ENCODE assay signal across 15 mouse cellular contexts in genomic region chr6:39106812-39107211, GRCm38 (mm10). TPM values are rescaled to one million over a fixed set of nuclear protein-coding genes. Genes with fewer than 3 reads are reported as not detected.
A peak's percentile ranks its signal among the peaks of the same experiment; 100 is the strongest.
DNase-seq lines count a peak whose midpoint lies in the region; ATAC-seq and TF ChIP-seq lines count a peak whose summit lies in the region.
"Had no signal": no experiment of that assay in that cellular context is flagged by ENCODE, and none has a peak within 500 bp of the region (broad histone marks: within the 10 kb centered on the region; RNA-seq: fewer than 3 reads in every experiment).

No protein-coding gene starts in this region.

- TF ChIP-seq RAD21 in CH12.LX (IDR thresholded peaks at IDR 0.05; ENCODE audit: low read depth, low read length): peak; percentile 52

- dilution Hi-C loops in CH12.LX (cut with MboI; ENCODE audit: extremely low pct_ligation_motif_present, extremely low pct_unique_long_range_greater_than_20kb, low sequenced_read_pairs): no loop called here

- no peaks in the 10 kb centered on the region for H3K9me3 ChIP-seq in forebrain, embryonic 14.5 days (replicated peaks; ENCODE audit: control insufficient read depth, low read length)
- no peaks in the 10 kb centered on the region for H3K9me3 ChIP-seq in forebrain, embryonic 16.5 days (ENCODE audit: control insufficient read depth, low read length)
- H3K9me3 ChIP-seq in liver, embryonic 14.5 days (ENCODE audit: control insufficient read depth, low read length): no peaks in the 10 kb centered on the region
- no peaks in the 10 kb centered on the region for H3K9me3 ChIP-seq in CH12.LX (replicated peaks; ENCODE audit: low read length)
- no peaks in the 10 kb centered on the region for H3K9me3 ChIP-seq in heart, embryonic 11.5 days (replicated peaks; ENCODE audit: control insufficient read depth, low read length)
- H3K9me3 ChIP-seq: limb, embryonic 15.5 days; megakaryocyte, embryonic 14.5 days had no signal

- ATAC-seq in forebrain, embryonic 14.5 days: no peak
- ATAC-seq in forebrain, embryonic 16.5 days: no peak
- no peak for ATAC-seq in liver, embryonic 14.5 days (ENCODE audit: insufficient read depth)
- no peak for ATAC-seq in heart, embryonic 11.5 days (replicated peaks; ENCODE audit: insufficient number of reproducible peaks, low FRiP score, low TSS enrichment)
- ATAC-seq: activated CD4-positive, CD25-positive, alpha-beta regulatory T cell, adult 4 months had no signal

- H3K4me1 ChIP-seq in forebrain, embryonic 14.5 days (ENCODE audit: control insufficient read depth, insufficient read depth, low read length): no peaks in the 10 kb centered on the region
- no peaks in the 10 kb centered on the region for H3K4me1 ChIP-seq in forebrain, embryonic 16.5 days (replicated peaks; ENCODE audit: control insufficient read depth, insufficient read depth, low read length)
- H3K4me1 ChIP-seq in liver, embryonic 14.5 days (replicated peaks; ENCODE audit: control insufficient read depth in 2 of 2, insufficient read depth in 2 of 2, low read length in 1 of 2): no peaks in the 10 kb centered on the region
- H3K4me1 ChIP-seq in CH12.LX (ENCODE audit: control insufficient read depth in 1 of 2, insufficient read depth in 2 of 2): no peaks in the 10 kb centered on the region
- no peaks in the 10 kb centered on the region for H3K4me1 ChIP-seq in heart, embryonic 11.5 days (ENCODE audit: control insufficient read depth, insufficient read depth, low read length)
- H3K4me1 ChIP-seq: limb, embryonic 15.5 days had no signal

- no peak overlapping the region for H3K9ac ChIP-seq in forebrain, embryonic 14.5 days (ENCODE audit: low read length)
- H3K9ac ChIP-seq in forebrain, embryonic 16.5 days (replicated peaks; ENCODE audit: low read depth, low read length): no peak overlapping the region
- no peak overlapping the region for H3K9ac ChIP-seq in liver, embryonic 14.5 days (replicated peaks)
- H3K9ac ChIP-seq in CH12.LX (ENCODE audit: insufficient read depth, low read depth): no peak overlapping the region
- H3K9ac ChIP-seq in heart, embryonic 11.5 days (ENCODE audit: low read depth, low read length): no peak overlapping the region
- H3K9ac ChIP-seq: hindbrain, embryonic 14.5 days; limb, embryonic 15.5 days had no signal

- H3K27ac ChIP-seq in forebrain, embryonic 14.5 days (ENCODE audit: low read depth, low read length): no peak overlapping the region
- no peak overlapping the region for H3K27ac ChIP-seq in forebrain, embryonic 16.5 days (ENCODE audit: low read length)
- H3K27ac ChIP-seq in liver, embryonic 14.5 days: no peak overlapping the region
- no peak overlapping the region for H3K27ac ChIP-seq in CH12.LX (ENCODE audit: insufficient read depth, low read depth)
- no peak overlapping the region for H3K27ac ChIP-seq in heart, embryonic 11.5 days (ENCODE audit: low read depth, low read length)
- H3K27ac ChIP-seq: hindbrain, embryonic 14.5 days; limb, embryonic 15.5 days had no signal

- peak; percentile 6 for DNase-seq in forebrain, embryonic 14.5 days (ENCODE audit: low spot score)
- no peak for DNase-seq in liver, embryonic 14.5 days (ENCODE audit: low read depth in 3 of 3, low spot score in 3 of 3)
- no peak for DNase-seq in liver
- peak; percentile 29 for DNase-seq in CH12.LX (ENCODE audit: extremely low read depth)
- DNase-seq in brain, embryonic 14.5 days (ENCODE audit: low read depth): peak; percentile 26
- DNase-seq in ovary, postnatal 36 days (ENCODE audit: low spot score): no peak
- DNase-seq: cerebellum, postnatal 36 days; kidney, postnatal 25 days; thymus, postnatal 25 days had no signal

- in situ Hi-C loops in CH12.LX (cut with MboI; ENCODE audit: low pct_ligation_motif_present, low pct_unique_long_range_greater_than_20kb, low sequenced_read_pairs): no loop called here

- H3K4me2 ChIP-seq in forebrain, embryonic 14.5 days (ENCODE audit: low read length): no peak overlapping the region
- no peak overlapping the region for H3K4me2 ChIP-seq in forebrain, embryonic 16.5 days (ENCODE audit: low read length)
- H3K4me2 ChIP-seq in liver, embryonic 14.5 days (ENCODE audit: low read depth): no peak overlapping the region
- no peak overlapping the region for H3K4me2 ChIP-seq in CH12.LX (ENCODE audit: insufficient read depth, low read depth, poor library complexity, severe bottlenecking)
- no peak overlapping the region for H3K4me2 ChIP-seq in heart, embryonic 11.5 days
- H3K4me2 ChIP-seq: hindbrain, embryonic 14.5 days; limb, embryonic 15.5 days had no signal

- no peaks in the 10 kb centered on the region for H3K27me3 ChIP-seq in forebrain, embryonic 14.5 days (replicated peaks; ENCODE audit: control insufficient read depth, insufficient read depth, low read length)
- no peaks in the 10 kb centered on the region for H3K27me3 ChIP-seq in forebrain, embryonic 16.5 days (replicated peaks; ENCODE audit: control insufficient read depth, insufficient read depth, low read length)
- H3K27me3 ChIP-seq in liver, embryonic 14.5 days (ENCODE audit: control insufficient read depth, insufficient read depth, low read length): no peaks in the 10 kb centered on the region
- H3K27me3 ChIP-seq in CH12.LX (replicated peaks): no peaks in the 10 kb centered on the region
- no peaks in the 10 kb centered on the region for H3K27me3 ChIP-seq in heart, embryonic 11.5 days (ENCODE audit: control insufficient read depth, insufficient read depth, low read length)
- H3K27me3 ChIP-seq: limb, embryonic 15.5 days; megakaryocyte, embryonic 14.5 days had no signal

- H3K79me2 ChIP-seq in CH12.LX (replicated peaks; ENCODE audit: control insufficient read depth, extremely low read depth, insufficient read depth, poor library complexity, severe bottlenecking): no peaks in the 10 kb centered on the region

- TF ChIP-seq POLR2A in CH12.LX (IDR thresholded peaks at IDR 0.05; ENCODE audit: low read depth, low read length): no peak
- TF ChIP-seq POLR2A in brain, embryonic 14.5 days (IDR thresholded peaks at IDR 0.05; ENCODE audit: borderline replicate concordance, extremely low read depth, insufficient read depth, insufficient read length, poor library complexity, severe bottlenecking): no peak

- TF ChIP-seq EP300 in liver, embryonic 14.5 days (IDR thresholded peaks at IDR 0.05; ENCODE audit: low read depth): no peak
- TF ChIP-seq EP300 in CH12.LX (IDR thresholded peaks at IDR 0.05; ENCODE audit: low read length): no peak

- no peaks in the 10 kb centered on the region for H3K36me3 ChIP-seq in forebrain, embryonic 14.5 days (ENCODE audit: control insufficient read depth, insufficient read depth, low read length)
- H3K36me3 ChIP-seq in forebrain, embryonic 16.5 days (ENCODE audit: control insufficient read depth, insufficient read depth): no peaks in the 10 kb centered on the region
- no peaks in the 10 kb centered on the region; the same call in 1 of the 2 replicates for H3K36me3 ChIP-seq in liver, embryonic 14.5 days (replicated peaks; ENCODE audit: control insufficient read depth, insufficient read depth, low read depth)
- H3K36me3 ChIP-seq in CH12.LX (replicated peaks in 1 of 2; ENCODE audit: control insufficient read depth in 1 of 2, insufficient read depth in 1 of 2, low read length in 1 of 2): no peaks in the 10 kb centered on the region
- no peaks in the 10 kb centered on the region for H3K36me3 ChIP-seq in heart, embryonic 11.5 days (ENCODE audit: control insufficient read depth, insufficient read depth, low read length)

- no peak overlapping the region for H3K4me3 ChIP-seq in forebrain, embryonic 14.5 days (ENCODE audit: low read depth, low read length)
- no peak overlapping the region for H3K4me3 ChIP-seq in forebrain, embryonic 16.5 days (replicated peaks; ENCODE audit: low read length)
- H3K4me3 ChIP-seq in liver, embryonic 14.5 days (ENCODE audit: insufficient read depth in 1 of 2, low read depth in 2 of 2, low read length in 2 of 2): no peak overlapping the region
- no peak overlapping the region for H3K4me3 ChIP-seq in CH12.LX (replicated peaks in 1 of 3; ENCODE audit: low read depth in 2 of 3, low read length in 2 of 3, poor library complexity in 1 of 3)
- H3K4me3 ChIP-seq in heart, embryonic 11.5 days (ENCODE audit: low read depth, low read length): no peak overlapping the region
- H3K4me3 ChIP-seq: limb, embryonic 15.5 days; megakaryocyte, embryonic 14.5 days had no signal

- WGBS in forebrain, embryonic 14.5 days: 54% methylated on average over 2 of the region's 2 CpGs
- WGBS in forebrain, embryonic 16.5 days: 52% methylated on average over 2 of the region's 2 CpGs
- 56% methylated on average over 2 of the region's 2 CpGs for whole genome bisulfite sequencing in liver, embryonic 14.5 days (ENCODE audit: insufficient replicate concordance)
- WGBS in heart, embryonic 11.5 days (ENCODE audit: insufficient replicate concordance): 48% methylated on average over 2 of the region's 2 CpGs

- peak; percentile 43 for TF ChIP-seq CTCF in liver, embryonic 14.5 days (IDR thresholded peaks at IDR 0.05; ENCODE audit: low read depth)
- peak in 1 of 2 experiments; percentile 51; a peak in 2 of 4 replicates for TF ChIP-seq CTCF in CH12.LX (conservative IDR thresholded peaks at IDR 0.05 in 1 of 2, IDR thresholded peaks at IDR 0.05 in 1 of 2; ENCODE audit: low read depth in 2 of 2, low read length in 2 of 2)
- TF ChIP-seq CTCF in brain, embryonic 14.5 days (IDR thresholded peaks at IDR 0.05; ENCODE audit: borderline replicate concordance, extremely low read depth, insufficient read depth, insufficient read length): no peak; the same call in 1 of the 2 replicates

TF ChIP-seq in CH12.LX, 34 proteins besides CTCF, POLR2A, EP300 and RAD21:
- TF ChIP-seq RCOR1 (conservative IDR thresholded peaks at IDR 0.05; ENCODE audit: low read depth, low read length) (no peak), CHD2 (IDR thresholded peaks at IDR 0.05; ENCODE audit: low read length) (no peak), SMC3 (IDR thresholded peaks at IDR 0.05; ENCODE audit: low read depth, low read length) (0 out of 2 replicates have a peak, but pooled peaks have one; percentile 9)
TF ChIP-seq in CH12.LX: peak in this region for 1.

RNA-seq across cellular contexts. Expression of gene Parp12, which starts 11.3 kb away (rescaled TPM):
- 2.3 TPM in 2 replicates for polyA plus RNA-seq in forebrain, embryonic 14.5 days (2014; fragmentation: Nextera tagmentation; extraction: Ambion mirVana)
- 1.8 and 2.5 TPM in 2 replicates for polyA plus RNA-seq in forebrain, embryonic 16.5 days (2015; fragmentation: Nextera tagmentation; extraction: Ambion mirVana)
- 3.3 and 4.3 TPM in 2 replicates for polyA plus RNA-seq in liver, embryonic 14.5 days (2012; rRNA removed)
- polyA plus RNA-seq in liver, embryonic 14.5 days (2014; fragmentation: Nextera tagmentation; extraction: Ambion mirVana): 2.8 and 3.6 TPM in 2 replicates
- total RNA-seq in CH12.LX (2012; rRNA removed) (0.04 TPM in 1 of 2 replicates, not detected in the other), CH12.LX (2014; rRNA removed) (not detected in 2 replicates)
- not detected in 2 replicates for polyA plus RNA-seq in CH12.LX (2012; ENCODE audit: insufficient read length, low read depth)
- 4.2 and 4.3 TPM in 2 replicates for polyA plus RNA-seq in brain, embryonic 14.5 days (2012; rRNA removed)
- polyA plus RNA-seq in heart, embryonic 11.5 days (2014; fragmentation: Nextera tagmentation; extraction: Ambion mirVana): 5.2 and 8.9 TPM in 2 replicates

Comparison
In these comparisons a context has a peak if more than half of its experiments do, and no peak if none do; other contexts are left out.
1. DNase-seq: peak in forebrain, embryonic 14.5 days (single experiment), CH12.LX (single experiment) and brain, embryonic 14.5 days (single experiment); none in liver, embryonic 14.5 days (0 of 3), liver (single experiment) and ovary, postnatal 36 days (single experiment).